Mouse (Mus musculus) spleen, postnatal 14 days (tissue): ENCODE data around the gene Zfp652.

Experiments
- DNase-seq, 2 experiments: peaks; one replicate each; pipeline ENCODE4 v3.0.0; 2021 to 2022; ENCODE audit warnings: low spot score in 2 of 2

Zfp652 gene

GRCm38 (mm10) chr11:95808448-95809011 is 96.1 kb downstream of the Zfp652 start:
- DNase-seq: peak; percentile 64

- no peak for DNase-seq
Observed at GRCm38 (mm10) chr11:95809603-95810002, 97.1 kb downstream of the Zfp652 start.

DNA sequence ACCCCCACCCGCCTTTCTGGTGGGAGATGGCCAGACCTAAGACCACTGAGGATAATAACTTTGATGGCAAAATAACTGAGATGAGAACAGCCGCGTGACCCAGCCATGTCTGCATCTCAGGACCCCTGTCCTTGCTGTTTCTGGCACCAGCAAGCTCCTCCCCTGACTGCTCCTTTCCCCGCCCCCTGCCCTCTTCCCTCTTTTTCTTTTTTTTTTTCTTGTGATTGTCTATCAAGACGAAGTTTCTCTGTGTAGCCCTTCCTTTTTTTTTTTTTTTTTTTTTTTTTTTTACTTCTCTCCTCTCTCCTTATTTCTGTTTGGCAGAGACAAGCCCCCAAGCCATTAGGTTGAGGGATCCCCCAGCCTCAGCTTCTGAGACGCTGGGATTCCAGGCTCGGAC is 98.4 kb downstream of the Zfp652 start:
- no peak for DNase-seq

- no peak for DNase-seq
Observed at GRCm38 (mm10) chr11:95811741-95812140, 99.3 kb downstream of the Zfp652 start.

DNA sequence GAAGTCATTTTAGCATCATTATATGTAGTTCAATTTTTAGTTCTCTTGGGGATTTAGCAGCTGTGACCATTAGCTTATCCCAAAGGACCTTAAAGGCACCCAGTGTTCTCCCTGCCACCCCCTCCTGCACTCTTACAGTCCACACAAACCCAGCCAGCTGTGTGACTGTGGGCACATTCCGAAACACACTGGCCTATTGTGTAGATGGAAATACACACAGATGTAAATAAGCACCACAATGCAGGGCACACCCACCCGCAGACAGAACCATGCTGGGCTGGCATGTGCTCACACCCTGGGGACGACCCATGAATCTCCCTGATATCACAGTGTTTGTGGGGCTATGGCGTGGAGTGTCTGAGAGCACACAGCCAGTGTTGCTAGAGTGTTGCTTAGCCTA is 99.8 kb downstream of the Zfp652 start:
- DNase-seq: no peak

GRCm38 (mm10) chr11:95814101-95814500 is 101.6 kb downstream of the Zfp652 start:
- no peak for DNase-seq

DNA sequence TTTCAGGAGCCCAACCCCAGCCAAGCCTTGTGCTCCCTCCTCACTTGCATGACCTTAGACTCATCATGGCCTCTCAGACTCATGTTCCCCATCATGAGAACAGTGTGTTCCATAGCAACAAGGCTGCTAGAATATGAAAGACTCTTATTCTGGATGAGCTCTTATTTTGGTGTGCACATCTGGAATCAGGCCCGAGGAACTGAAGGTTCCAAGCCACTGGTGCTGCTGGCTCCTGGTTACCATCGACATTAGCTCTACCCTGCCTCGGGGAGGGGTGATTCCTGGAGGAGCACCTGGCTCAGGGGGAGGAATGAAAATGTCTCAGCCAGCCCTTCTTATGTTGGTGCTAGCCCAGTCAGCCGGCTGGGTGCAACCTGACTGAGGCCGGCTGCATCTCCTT is 102.4 kb downstream of the Zfp652 start:
- no peak for DNase-seq

DNA sequence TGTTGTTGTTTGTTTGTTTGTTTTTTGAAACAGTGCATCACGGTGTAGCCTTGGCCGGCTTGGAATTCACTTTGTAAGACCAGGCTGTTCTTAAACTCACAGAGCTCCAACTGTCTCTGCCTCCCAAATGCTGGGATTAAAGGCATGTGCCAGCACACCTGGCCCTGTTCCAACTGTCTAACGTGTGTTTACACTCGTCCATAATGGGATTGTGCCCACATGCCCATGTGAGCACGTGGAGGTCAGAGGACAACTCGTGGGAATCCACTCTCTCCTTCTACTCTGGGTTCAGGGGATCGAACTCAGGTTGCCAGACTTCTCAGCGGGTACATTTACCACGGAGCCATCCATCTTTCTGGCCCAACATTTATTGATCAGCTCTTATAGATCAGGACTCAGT is 102.9 kb downstream of the Zfp652 start:
- DNase-seq: no peak

GRCm38 (mm10) chr11:95819138-95819537 is 106.7 kb downstream of the Zfp652 start:
- no peak for DNase-seq

- no peak for DNase-seq
Observed at GRCm38 (mm10) chr11:95821511-95821910, 109.0 kb downstream of the Zfp652 start.

DNA sequence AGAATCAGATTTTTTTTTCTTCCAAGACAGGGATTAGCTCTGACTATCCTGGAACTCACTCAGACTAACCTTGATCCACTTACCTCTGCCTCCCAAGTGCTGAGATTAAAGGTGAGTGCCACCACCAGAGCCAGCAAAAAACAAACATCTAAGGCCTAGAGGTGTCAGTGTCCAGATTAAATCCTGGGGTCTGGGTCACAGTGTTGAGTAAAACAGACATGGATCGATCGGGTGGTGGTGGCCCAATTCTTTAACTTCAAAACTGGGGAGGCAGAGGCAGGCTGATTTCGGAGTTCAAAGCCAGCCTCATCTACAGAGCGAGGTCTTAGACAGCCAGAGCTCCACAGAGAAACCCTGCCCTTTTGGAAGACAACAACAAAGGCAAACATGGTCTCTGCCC is 110.0 kb downstream of the Zfp652 start:
- no peak for DNase-seq

DNA sequence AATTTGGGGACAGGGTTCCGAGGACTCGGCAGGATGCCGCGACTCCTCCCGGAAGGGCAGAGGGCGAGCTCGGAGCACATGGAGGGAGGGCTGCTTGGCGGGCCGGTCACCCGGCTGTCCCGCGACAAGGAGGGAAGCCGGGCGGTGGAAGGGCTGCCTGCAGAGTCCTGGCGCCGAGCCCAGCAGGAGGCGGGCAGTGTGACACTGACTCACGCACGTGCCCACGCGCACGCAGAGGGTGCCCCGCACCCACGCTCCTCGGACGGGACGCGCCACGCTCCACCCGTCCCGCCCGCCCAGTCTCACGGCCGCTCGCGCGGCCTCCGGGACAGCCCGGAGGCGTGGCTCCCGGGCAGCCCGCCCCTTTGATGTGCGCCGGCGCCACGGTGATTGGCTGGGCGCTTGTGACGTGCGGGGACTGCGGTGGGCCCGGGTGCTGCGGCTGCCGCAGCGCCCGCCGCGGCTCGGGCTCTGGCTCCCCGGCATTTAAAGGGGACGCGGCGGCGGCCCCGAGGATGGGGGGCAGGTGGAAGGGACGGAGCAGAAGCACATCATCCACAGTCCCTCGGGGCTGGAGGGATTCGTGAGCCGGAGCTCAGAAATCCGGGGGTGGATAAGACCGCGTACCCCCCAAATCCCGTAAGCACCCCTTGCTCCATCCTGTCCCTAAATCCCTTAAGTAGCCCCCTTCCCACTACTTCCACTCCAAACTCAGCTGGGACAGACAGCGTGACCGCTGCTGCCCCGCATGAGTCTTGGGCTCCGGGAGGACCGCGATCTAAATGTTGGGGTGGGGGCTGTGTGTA is 111.8 kb downstream of the Zfp652 start, which contains the start of gene Phospho1:
Gene Phospho1 (plus strand): TSS at position 429 of the 806 bp plus-strand sequence.
- peak; percentile 84 to 90 for DNase-seq

DNA sequence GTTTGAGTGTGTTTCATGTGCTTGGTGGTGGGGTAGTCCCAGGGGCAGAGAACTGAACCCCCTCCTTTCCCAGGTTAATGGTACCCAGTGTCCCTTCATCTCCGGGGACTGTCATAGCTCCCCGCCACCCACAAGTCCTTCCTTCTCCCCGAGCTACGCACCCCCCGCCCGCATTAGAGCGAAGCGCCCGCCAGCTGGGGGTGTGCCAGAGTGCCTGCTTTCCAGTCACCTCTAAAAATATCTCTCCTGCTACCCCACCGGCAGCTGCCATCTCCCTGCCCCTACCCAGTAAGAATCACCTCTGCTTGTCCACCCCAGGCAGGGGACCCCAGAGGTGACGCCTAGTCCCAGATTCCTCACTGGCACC is 112.4 kb downstream of the Zfp652 start:
- no peak for DNase-seq

DNA sequence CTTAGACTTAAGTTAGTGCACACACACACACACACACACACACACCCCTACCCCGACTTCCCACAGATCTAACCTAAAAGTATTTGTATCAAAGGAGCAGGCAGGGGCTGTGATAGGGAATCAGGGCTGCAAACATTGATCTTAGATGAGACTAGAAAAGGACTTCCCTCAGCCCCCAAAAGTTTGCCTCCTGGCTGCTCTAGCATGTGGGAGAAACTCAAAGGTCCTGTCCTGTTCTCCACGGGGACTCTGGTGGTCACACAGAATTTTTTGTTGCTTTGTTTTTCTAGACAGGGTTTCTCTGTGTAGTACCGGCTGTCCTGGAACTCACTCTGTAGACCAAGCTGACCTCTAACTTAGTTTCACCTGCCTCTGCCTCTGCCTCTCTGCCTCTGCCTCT is 113.2 kb downstream of the Zfp652 start:
- DNase-seq: no peak

DNA sequence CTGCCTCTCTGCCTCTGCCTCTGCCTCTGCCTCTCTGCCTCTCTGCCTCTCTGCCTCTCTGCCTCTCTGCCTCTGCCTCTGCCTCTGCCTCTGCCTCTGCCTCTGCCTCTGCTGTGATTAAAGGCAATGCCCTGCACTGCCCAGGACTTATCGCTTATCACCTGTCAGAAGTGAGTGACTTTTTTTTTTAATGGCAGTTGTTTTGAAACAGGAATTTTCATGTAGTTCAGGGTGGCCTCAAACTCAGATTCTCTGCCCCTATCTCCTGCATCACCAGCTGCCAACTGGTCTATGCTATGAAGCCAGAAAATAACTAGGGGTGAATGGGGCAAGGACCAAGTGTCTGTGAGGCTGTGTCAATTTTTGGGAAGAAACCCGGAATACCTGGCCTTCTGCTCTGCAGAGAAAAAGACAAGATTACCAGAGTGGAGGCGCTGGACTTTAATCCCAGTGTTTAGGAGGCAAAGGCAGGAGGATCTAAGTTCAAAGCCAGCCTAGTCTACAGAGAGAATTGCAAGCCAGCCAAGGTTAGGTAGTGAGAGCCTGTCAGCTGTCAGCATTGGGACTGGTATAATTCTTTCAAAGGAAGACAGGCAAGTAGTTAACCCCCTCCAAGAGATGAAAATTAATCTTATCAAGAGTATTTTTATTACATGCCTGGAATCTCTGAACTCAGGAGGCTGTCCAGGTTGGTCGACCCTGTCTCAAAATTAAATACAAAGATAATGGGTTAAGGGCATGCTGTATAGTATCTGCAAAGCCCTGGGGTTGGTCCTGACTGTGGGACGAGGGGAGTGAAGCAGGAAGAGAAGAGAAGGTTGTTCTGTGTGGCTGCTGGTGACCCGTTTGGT is 114.1 kb downstream of the Zfp652 start:
- DNase-seq: no peak

DNA sequence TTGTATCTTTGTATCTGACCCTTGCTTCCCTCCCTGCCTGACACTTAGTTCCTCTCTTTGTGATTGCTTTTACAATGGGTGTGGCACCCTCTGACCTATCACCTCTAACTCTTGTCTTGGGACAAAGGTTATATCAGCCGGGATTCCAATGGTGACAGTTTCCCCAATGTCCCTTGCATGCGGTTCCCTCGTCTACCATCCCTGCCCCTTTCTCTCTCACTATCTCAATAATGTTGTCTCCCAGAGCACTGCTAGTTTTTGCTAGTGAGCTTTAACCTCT is 114.6 kb downstream of the Zfp652 start:
- DNase-seq: no peak

DNA sequence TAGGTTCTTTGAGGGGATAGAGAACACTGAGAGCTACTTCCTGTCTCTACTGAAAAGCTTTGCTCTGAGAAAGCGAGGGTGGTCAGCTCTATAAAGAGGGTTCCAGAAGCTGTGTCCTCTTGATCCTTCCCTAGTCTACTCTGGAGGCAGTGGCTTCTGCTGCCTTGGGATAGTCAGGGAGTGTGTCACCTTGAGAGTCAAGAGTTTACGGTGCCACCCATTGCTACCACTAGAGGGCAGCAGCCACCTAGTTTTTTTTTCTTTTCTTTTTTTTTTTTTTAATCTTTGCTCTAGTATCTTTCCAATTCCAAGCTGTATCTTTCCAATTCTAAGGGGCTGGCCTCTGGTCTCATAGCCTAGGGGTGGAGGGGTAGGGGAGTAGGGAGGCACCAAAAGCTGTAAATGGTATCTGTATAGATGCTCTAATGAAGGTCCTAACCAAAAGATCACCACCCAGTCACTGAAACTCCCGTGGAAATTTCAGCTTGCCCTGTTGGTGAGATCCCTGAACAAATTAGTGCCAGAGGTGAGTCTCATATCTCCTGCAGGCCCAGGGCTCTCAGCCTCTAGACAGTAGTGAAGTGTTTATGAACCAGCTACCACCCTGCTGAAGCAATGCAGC is 115.1 kb downstream of the Zfp652 start:
- peak; percentile 57 to 68 for DNase-seq

DNA sequence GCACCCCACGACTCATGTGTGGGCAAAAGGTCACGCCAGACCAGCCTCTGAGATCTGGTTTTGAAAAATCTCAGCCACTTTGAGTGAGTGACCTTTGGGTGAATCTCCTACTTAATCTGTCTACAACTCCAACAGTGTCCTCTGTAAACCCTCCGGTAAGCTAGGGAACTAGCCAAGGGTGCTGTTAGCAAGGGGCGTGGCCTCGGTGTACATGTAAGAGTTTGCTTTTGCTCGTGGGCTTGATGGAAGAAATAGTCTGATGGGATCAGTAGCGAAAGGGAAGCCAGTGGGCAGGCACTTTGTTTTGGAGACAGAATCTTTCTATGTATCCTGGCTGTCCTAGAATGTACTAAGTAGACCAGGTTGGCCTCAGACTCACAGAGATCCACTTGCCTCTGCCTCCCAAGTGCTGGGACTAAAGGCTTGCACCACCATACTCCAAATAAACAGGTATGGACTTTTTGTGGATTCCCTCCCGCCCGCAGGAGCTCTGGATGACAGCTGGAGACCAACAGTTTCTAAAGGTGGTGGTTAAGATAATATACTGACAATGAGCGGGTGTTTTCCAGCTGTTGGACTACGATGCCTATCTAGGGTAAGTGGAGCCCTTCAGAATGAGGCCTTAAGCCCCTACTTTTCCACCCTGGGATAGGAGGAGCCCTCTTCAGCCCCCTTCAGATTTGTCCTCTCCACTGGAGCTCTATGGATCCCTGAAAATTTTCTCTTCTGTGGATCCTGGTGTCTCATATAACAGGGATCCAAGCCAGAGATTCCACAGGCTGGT is 115.9 kb downstream of the Zfp652 start:
- DNase-seq: no peak

GRCm38 (mm10) chr11:95829526-95830050 is 117.1 kb downstream of the Zfp652 start:
- DNase-seq: no peak

DNA sequence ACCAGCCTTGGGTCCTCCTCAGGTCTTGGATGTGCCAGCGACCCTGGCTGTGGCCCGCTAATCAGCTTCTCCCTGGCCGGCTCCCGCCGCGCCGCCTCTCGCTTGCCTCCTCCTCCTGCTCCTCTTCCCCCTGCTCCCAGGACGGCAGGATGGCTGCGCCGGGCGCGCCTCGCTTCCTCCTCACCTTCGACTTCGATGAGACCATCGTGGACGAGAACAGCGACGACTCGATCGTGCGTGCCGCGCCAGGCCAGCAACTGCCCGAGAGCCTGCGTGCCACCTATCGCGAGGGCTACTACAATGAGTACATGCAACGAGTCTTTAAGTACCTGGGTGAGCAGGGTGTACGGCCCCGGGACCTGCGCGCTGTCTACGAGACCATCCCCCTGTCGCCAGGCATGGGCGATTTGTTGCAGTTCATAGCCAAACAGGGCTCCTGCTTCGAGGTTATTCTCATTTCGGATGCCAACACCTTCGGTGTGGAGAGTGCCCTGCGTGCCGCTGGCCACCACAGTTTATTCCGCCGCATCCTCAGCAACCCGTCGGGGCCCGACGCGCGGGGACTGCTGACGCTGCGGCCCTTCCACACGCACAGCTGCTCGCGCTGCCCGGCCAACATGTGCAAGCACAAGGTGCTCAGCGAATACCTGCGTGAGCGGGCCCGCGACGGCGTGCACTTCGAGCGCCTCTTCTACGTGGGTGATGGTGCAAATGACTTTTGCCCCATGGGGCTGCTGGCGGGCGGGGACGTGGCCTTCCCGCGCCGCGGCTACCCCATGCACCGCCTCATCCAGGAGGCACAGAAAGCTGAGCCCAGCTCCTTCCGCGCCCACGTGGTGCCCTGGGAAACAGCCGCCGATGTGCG is 118.2 kb downstream of the Zfp652 start:
- no peak for DNase-seq

GRCm38 (mm10) chr11:95831276-95831619 is 118.8 kb downstream of the Zfp652 start:
- DNase-seq: no peak
